Mouse (Mus musculus): Measurements from ENCODE around the gene Klk5.

Gene Klk5

DNA sequence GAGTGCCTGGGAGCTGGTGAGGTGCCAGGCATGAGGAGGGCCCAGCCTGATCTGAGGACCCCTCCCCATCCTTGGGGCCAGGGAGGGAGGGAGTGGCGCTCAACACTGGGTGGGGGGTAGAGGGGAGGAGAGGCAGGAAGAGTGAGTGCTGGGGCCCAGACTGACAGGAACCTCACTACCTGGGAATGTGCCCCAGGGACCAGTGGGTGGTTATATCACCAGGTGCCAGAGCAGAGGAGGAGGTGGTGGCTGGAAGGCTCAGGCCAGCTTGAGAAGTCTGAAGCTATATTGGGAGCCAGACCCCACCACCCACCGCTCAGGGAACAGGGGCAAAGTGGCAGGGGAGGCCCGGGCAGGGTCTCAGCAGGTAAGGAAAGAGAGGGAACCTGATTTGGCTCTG is at the start of gene Klk5:
Gene Klk5 (plus strand): TSS at position 271 of the 400 bp plus-strand sequence.
- DNase-seq (ENCODE audit: low spot score), result no peak

DNA sequence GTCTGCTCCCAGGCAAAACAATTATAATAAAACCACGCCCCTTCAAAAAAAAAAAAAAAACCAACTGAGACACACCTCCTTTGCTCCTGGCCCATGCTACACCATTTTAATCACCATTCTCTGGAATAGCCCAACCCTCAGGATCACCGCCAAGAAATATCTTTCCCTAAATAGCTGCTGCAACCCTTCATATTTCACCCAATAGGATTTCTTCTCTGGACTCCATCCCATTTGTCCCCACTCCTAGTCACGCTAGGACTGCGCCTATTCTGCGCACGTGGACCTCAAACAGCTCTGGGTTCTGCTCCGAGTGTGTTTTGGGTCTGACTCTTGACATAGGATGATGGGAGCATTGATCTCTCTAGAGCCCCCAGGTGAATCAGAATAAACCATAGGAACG is 45.4 kb upstream of the Klk5 start:
- DNase-seq (ENCODE audit: low spot score), result no peak

DNA sequence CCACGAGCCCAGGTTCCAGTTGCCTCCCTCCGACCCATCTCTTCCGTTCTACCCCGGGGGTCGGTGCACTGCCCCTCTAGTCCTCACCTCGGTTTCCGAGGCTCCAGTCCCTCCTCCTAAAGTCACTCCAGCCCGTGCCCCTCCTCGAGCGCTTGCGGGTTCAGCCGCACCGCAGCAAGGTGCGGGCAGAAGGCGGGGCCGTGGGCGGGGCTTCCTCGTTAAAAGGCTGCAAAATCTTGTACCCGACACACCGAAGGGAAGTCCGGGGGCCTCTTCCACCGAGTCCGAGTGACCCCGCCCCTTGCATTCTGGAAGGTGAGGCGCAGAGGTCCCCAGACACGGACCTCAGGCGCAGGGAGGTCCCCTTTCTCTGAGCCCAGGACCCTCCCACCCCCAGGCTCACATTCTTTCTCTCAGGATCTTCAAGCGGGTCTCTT is 44.4 kb upstream of the Klk5 start, which contains the start of gene Klk8:
Gene Klk8 (plus strand): TSS at position 245 of the 437 bp plus-strand sequence.
- DNase-seq (ENCODE audit: low spot score), result no peak

DNA sequence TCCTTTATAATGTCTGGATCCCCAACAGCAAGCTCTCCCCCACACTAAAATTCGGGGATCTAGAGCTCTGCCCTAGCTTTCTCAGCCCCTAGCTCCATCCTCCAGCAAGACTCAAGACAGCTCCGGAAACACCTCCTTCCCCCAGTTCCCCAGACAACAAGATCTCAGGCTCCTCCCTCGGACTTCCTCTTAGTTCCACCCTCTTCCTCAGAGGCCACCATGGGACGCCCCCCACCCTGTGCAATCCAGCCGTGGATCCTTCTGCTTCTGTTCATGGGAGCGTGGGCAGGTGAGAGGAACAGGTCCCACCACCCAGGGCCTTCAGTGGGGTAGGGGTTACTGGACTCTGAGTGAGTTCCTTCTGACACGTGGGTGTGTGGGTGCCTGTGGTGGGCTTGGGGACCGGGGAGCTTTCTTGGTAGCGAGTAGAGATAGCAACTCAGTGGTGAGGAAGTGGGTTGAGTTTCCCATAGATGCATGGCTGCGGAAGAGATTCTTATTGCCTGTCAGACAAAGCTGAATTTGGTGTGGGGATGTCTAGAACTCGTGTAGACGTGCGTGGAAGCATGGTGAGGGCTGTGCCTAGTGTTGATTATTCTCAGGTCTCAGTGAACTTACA is 43.8 kb upstream of the Klk5 start:
- no peak for DNase-seq (ENCODE audit: low spot score)

DNA sequence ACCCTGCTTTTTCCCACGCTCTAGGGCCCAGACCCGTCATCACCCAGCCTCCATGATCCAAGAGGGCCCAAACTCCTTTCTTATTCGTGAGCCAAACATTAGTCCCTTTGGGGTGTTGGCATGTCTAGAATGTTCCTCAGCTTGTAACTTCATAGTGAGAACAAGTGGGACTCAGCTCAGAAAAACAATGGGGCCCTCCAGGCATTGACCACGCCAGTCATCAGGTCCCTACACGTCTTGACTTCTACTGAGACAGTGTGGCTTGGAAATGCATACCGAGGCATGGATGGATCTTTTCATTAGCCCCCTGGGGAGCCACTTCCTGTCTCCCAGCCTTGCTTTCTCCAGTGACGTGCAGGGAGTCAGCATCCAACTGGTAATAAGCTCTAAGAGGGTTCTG is 41.9 kb upstream of the Klk5 start:
- no peak for DNase-seq (ENCODE audit: low spot score)

DNA sequence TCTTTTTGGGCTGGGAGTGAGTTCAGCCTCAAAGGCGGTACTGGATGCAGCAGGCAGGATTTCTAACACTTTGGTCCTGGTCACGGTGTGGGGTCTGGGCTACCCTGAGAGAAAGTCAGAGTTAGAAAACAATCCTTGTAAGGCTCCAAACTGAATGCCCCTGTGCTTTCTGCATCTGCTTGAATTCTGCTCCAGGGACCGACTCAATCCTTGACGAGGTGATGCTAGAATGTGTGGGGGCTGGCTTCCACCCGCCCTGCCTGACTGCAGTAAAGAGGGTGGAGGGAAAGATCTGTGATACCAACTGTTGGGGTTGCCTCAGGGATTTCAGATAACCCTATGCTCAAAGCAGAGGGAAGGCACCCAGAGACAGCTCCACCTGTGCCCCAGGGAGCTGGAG is 30.8 kb upstream of the Klk5 start, which contains the start of gene Klk7:
Gene Klk7 (plus strand): TSS at position 301 of the 400 bp plus-strand sequence.
- DNase-seq (ENCODE audit: low spot score), result no peak

DNA sequence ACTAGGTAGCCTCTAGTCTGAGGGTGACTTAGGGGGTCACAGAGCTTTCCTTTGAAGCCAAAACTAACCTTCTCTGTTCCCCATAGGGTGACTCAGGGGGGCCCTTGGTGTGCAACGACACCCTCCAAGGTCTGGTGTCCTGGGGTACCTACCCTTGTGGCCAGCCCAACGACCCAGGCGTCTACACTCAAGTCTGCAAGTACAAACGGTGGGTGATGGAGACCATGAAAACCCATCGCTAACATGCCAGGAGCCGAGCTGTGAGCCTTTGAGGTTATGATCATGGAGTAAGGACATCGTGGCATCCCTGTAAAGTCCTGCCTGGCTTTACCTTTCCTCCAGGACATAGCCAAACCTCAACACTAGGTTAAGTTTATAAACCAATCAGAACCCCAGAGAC is 26.6 kb upstream of the Klk5 start:
- no peak for DNase-seq (ENCODE audit: low spot score)

DNA sequence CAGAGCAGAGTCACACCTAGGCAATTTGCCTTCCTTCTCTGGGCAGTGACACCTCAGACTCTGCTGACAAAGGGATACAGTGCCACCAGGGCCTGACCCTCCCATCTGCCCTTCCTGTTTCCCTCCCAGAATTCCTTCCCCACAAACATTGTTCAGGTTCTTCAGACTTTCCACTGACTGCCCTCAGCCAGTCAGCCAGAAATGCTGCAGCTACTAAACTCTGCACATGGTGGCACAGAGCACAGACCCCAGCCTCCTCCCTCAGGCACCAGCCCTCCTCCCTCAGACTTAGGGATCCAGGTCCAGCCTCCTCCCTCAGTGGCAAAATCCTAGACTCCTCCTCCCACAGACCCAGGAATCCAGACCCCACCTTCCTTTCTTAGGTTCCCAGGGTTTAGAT is 25.0 kb upstream of the Klk5 start:
- no peak for DNase-seq (ENCODE audit: low spot score)

DNA sequence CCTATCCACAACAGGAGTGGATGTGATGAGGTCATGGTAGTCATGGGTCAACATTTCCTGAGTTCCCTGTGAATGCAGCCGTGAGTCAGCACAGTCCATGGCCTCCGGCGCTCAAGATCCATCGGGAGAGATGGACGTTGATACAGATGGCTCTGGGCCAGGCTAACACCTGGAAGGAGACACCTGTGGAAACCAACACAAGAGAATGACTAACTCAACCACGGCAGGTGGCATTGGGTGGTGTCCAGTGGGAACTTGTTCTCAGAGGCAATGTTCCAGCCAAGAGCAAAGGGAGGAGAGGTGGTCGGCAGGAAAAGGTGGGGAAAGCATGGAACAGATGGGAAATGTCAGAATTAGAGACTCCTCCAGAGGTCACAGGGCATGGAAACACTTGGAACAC is 20.2 kb upstream of the Klk5 start:
- DNase-seq (ENCODE audit: low spot score), result no peak

DNA sequence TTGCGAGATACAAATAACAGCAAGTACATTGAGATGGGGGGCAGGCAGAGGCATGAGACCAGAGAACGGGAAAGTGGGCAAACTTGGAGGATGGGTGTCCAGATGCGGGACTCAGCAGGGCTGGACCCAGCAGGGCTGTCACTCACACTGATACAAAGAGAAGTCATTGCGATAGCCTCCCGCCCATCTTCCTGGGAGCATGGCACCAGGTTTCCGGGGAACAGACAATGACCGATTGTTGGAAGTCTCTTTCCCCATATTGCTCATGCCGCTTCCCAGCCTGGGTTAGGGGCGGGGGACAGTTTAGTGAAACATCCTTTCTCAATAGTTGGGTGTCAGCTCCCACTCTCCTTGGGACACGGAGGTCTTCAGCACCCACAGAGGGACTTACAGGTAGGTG is 17.6 kb upstream of the Klk5 start, which contains the start of gene Klk6:
Gene Klk6 (plus strand): TSS at position 301 of the 400 bp plus-strand sequence.
- DNase-seq (ENCODE audit: low spot score), result no peak

DNA sequence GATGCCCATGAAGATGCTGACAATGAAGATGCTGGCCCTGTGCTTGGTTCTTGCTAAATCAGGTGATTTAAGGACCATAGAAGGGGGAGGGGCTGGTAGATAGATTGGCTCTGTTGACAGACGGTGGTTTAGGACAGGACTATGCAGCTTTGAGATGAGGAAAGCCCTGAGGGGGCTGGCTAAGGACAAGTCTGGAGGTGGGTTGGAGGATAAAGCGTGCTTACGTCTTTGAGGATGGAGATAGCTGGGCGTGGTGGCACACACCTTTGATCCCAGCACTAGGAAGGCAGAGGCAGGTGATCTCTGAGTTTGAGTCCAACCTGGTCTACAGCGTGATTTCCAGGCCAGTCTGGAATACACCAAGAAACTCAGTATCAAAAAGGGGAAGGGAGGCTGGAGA is 15.7 kb upstream of the Klk5 start:
- DNase-seq (ENCODE audit: low spot score), result no peak

DNA sequence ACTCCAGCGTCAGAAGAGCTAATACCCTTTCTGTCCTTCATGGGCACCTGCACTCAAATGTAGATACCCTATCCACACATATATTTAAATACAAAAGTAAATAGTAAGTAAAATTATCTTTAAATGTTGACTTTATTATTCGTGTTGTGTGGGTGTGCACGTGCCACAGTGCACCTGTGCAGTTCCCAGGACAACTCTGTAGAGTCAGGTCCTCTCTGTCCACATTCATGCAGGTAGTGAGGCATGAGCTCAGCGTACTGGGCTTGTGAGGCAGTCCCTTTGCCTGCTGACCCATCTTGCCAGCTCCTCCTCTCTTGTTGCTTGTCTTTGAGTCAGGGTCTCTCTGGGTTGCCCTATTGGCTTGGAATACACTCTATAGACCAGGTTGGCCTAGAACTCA is 14.1 kb upstream of the Klk5 start:
- no peak for DNase-seq (ENCODE audit: low spot score)

DNA sequence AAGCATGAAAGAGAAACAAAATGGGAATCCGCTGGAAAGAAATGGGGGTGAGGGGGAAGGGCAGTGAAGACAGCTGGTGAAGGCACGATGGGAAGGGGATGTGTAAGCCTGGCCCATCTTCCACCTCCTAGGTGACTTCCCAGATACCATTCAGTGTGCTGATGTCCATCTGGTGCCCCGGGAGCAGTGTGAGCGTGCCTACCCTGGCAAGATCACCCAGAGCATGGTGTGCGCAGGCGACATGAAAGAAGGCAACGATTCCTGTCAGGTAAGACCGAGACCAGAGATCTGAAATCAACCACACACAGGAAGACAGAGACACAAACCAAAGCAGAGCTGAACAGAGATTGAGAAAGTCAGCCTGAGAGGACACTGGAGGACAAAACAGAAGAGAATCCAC is 12.8 kb upstream of the Klk5 start:
- no peak for DNase-seq (ENCODE audit: low spot score)

DNA sequence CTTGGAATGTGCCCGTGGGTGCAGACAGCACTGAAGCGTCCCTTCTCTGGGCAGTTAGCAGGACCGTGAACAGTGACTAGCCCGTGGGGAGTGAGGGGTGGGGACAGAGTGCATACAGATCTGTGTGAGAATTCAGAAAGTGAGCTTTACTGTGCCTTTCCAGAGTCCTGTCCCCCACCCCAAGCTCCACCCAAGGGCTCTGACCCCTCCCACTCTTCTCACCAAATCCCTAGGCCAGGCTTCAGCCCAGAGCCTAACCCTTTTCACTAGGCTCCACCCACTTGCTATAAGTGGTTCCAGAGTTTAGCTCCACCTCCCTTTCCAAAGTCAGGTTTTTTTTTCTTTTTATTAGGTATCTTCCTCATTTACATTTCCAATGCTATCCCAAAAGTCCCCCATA is 2.0 kb downstream of the Klk5 start:
- DNase-seq (ENCODE audit: low spot score), result no peak

DNA sequence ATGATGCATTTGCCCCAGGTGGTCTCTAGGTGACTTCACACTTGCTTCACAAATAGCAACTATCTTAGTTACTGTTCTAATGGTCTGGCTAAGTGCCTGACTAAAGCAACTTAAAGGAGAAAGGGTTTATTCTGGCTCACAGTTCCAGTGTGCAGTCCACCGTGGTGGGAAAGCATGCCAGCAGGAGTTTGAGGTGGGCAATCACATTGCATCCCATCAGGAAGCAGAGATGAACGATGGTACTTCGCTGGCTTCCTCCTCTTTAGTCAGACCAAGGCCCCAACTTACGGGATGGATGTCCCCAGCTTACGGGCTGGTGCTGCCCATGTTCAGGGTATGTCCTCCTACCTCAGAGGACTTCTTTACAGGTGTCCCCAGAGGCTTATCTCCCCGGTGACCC is 9.8 kb downstream of the Klk5 start:
- no peak for DNase-seq (ENCODE audit: low spot score)

DNA sequence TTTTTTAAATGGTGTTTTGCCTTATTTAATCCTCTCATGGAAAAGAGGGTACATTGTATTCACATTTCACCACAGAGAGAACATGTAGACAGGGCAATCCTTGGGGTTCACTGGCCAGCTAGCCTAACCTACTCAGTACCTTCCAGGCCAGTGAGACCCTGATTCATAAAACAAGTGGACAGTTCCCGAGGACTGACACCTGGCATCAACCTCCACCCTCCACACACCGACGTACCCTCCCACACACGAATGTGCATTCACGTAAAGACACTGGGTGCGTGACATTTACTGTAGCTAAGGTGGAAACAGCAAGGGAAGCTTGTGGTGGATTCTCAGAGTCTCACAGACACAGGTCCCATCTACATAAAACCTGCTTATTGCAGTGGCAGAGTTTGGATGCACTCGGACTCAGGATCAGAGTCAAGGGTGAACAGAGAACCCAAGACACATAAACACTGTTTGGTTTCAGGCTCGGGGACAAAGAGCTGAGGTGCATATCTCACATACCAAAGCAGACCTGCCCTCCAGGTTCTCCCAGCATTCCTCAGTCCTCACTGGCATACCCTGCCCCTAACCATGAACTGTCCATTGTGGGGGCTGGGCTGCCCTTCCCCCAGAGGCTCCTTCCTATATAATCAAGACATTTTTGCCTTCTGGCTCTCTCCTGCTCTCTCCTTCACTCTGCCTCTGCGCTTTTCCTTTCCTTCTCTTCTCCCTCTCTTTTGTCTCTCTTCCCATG is 13.0 kb downstream of the Klk5 start:
- no peak for DNase-seq (ENCODE audit: low spot score)

DNA sequence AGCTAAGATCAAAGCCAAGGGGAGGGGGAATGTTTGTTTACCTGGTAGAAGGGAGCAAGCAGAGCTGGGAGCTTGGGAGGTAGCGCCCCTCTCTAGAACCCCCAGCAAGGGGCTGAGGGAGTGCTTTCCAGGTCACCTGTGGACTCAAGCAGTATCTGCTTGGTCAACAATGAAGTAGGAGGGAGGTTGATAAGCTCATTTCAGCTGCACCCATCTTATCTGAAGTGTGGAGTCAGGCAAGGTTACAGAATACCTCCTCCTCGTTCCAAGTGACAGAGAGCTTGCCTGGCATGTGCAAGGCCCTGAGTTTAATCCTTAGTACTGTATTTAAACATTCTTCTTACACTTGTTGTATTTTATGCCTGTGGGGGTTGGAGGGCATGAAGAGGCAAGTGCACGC is 13.9 kb downstream of the Klk5 start:
- no peak for DNase-seq (ENCODE audit: low spot score)

DNA sequence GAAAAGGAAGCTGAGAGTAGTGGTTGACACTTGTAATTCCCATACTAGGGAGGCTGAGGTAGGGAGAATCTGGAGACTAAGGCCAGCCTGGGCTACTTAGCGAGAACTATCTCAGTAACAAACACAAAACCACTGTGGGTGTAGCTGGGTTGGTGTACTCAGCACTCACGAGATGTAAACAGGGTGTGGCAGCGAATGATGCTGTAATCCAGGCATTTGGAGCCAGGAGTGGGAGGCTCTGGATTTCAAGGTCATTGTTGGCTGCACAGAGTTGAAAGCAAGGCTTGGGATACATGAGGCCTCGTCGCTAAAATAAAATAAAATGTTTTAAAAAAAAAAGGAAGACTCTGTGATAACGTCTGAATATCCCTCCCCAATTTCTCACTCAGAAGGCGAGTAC is 14.5 kb downstream of the Klk5 start:
- DNase-seq (ENCODE audit: low spot score), result no peak

DNA sequence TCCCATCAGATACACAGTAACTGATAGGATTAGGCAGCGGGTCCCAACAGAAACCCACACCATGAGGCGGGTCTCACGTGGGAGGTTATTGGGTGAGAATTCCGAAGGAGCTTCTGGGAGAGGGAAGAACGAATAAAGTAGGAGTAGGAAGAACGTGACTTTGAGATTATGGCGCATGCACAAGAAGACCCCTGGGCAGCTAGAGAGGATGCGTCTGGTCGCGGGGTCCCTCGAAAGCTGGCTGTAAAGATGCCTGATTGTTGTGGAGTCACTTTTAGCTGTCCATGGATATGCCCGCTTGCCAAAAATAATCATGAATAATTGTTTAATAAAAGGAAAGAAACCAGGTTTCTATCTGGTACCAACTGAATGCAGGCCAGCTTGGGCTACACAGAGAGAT is 15.7 kb downstream of the Klk5 start:
- DNase-seq (ENCODE audit: low spot score), result no peak

DNA sequence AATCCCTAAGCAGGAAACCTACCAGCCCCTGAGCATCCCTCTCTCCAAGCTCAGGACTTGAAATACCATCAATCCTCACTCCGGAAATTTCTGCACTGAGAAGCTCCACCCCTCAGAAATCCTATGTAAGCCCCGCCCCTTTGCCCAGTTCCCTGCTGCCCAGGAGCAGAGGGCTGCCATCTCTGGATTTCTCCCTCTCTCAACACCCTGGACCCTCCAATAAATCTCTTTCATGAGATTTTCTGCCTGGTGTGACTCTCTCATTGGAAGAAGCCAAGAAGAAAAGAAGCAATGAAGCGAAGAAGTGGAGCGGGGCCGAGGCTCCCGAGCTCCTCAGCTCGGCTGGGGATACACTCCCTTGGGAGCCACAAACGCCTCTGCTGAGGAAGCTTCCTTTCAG is 18.6 kb downstream of the Klk5 start:
- no peak for DNase-seq (ENCODE audit: low spot score)

DNA sequence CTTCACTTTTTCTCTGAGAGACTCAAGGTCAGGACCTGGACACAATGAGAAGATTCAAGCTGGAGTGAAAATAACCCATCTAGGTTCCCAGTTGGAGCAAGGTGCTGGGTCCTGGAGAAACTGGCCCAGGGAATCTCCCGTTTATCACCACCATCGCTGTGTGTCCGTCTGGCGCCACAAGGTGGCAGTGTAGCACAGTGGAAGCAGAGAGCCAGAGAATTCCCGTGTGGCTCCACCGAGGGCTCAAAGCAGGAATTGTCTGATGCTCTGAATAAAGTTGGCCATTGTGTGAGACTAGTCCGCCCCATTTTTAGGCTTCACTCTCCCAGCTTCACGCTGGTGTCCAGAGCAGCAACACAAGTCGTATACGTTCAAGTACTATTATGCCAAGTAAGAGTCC is 31.5 kb downstream of the Klk5 start:
- peak; percentile 72 for DNase-seq (ENCODE audit: low spot score)

DNA sequence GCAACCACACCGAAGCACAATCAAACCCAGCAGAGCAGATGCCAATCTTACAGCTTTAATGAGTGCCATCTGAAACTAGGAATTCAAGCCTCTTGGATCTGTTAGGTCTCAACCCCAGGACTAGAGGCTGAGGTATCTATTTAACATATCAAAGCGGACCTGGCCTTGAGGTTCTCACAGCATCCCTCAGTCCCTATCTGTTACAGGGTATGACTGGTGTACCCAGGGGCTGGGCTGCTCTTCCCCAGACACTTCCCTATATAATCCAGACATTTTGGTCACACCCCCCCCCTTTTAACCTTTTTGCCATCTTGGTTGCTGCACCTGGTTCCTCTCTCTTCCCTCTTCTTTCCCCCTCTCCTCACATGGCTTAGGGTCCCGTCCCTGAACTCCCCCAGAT is 31.9 kb downstream of the Klk5 start:
- DNase-seq (ENCODE audit: low spot score), result no peak

DNA sequence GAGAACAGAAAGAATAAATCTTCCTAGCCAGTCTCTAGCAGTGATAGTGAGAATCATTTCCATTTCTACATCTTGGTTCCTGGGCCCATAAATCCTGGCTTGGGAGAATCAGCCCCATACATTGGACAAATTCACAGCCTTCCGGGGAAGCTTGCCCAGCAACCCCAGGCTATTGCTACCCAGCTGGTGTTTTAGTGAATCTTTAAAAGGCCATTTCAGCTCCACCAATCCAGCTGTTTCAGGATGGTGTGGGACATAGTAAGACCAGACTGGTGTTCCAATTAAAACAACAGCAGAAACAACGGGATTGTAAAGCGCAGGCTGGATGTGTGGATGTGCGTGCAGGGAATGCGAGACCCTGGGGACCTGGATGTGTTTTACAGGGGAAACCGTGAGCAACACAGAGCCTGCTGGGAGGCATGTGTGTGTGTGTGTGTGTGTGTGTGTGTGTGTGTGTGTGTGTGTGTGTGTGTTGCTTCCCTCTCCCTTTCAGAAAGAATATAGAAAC is 33.2 kb downstream of the Klk5 start:
- DNase-seq (ENCODE audit: low spot score), result no peak

DNA sequence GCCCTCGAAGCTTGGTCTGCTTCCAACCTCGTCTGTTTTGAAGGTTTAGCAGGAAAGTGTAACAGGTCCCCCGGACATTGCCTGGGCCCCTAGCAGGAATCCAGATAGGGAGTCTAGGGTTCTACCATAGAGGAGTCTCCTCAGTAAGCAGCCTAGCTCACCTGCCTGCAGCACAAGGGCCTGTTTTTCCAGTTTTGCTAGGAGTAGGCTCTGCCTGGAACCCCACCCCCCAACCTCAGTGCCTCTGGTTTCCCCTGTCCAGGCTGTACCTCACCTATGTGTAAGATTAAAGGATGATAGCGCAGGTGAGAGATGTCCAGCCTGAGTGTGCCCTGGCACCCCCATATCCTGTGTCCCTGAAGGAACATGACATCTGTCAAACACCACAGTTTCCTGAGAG is 34.7 kb downstream of the Klk5 start:
- DNase-seq (ENCODE audit: low spot score), result no peak
